In genomic region chr7:81195509-81195908, GRCm38 (mm10) we compare ENCODE assay signal across 19 mouse cellular contexts. TPM values are rescaled to one million over a fixed set of nuclear protein-coding genes. Genes with fewer than 3 reads are reported as not detected.
DNase-seq lines count a peak whose midpoint lies in the region; ATAC-seq lines count a peak whose summit lies in the region.
"Had no signal": no experiment of that assay in that cellular context is flagged by ENCODE, and none has a peak within 500 bp of the region (broad histone marks: within the 10 kb centered on the region; RNA-seq: fewer than 3 reads in every experiment).

No protein-coding gene starts in this region.

- peak; percentile 41 for DNase-seq in 416B (ENCODE audit: low read depth)
- peak; percentile 18 for DNase-seq in MEL-GATA-1-ER (ENCODE audit: extremely low read depth, low read depth)
- no peak for DNase-seq in adrenal gland, postnatal 36 days
- no peak for DNase-seq in embryo, embryonic 11 days
- DNase-seq in left cerebral cortex, postnatal 4 days: no peak
- DNase-seq: adrenal gland, postnatal 10 days; cerebellum, adult 11 months; cerebellum, adult 2 months; cerebellum, adult 9-11 months; cerebellum, postnatal 25 days; gastrocnemius, postnatal 25 days; heart, adult 2 months; kidney, adult 11 months had no signal

- intact Hi-C loops in left cerebral cortex, postnatal 4 days (cut with DNase I): no loop called here

- peak; percentile 58 for ATAC-seq in megakaryocyte, adult 5-6 weeks (ENCODE audit: poor library complexity, severe bottlenecking)
- ATAC-seq: forebrain, embryonic 15.5 days; hindbrain, embryonic 16.5 days; intestine, embryonic 15.5 days; Patski had no signal

RNA-seq across cellular contexts. Expression of gene Pde8a, which starts 17.9 kb away (rescaled TPM):
- total RNA-seq in megakaryocyte, adult 5-6 weeks (2015): 14.4 and 15.9 TPM in 2 replicates
- 6.4 and 8.4 TPM in 2 replicates for total RNA-seq in megakaryocyte, adult 5-6 weeks (2017)
- 10 to 100 TPM; 28.9 to 37.4 TPM for total RNA-seq in adrenal gland, postnatal 36 days (2021)
- 1 to 10 TPM; 2.4 to 4.5 TPM for total RNA-seq in left cerebral cortex, postnatal 4 days (2021)
- total RNA-seq: MEL had no signal

Comparison
In these comparisons a context has a peak if more than half of its experiments do, and no peak if none do; other contexts are left out.
1. DNase-seq: peak in 416B (single experiment) and MEL-GATA-1-ER (single experiment); none in adrenal gland, postnatal 36 days (0 of 2), embryo, embryonic 11 days (single experiment) and left cerebral cortex, postnatal 4 days (single experiment).